Mouse (Mus musculus) frontal cortex, adult 2 months (tissue): ENCODE results near the gene Cops7a. TPM values are rescaled to one million over a fixed set of nuclear protein-coding genes. Genes with fewer than 3 reads are reported as not detected.
A peak's percentile ranks its signal among the peaks of the same experiment; 100 is the strongest.

ENCODE experiments used
- DNase-seq, 2 experiments: peaks; one replicate each; pipeline ENCODE4 v3.0.0; 2022; ENCODE audit warnings: low spot score in 1 of 2; ENCODE audit errors: extremely low spot score in 1 of 2
- polyA plus RNA-seq: library from polyadenylated mRNA; depleted of rRNA; stranded (reverse); fragments of >200 nt; gene quantifications from 2 replicates; pipeline ENCODE4 v1.2.3, GENCODE M21; 2012; rRNA removed

The Cops7a gene
- polyA plus RNA-seq: 261 and 265 TPM in 2 replicates

GRCm38 (mm10) chr6:124965088-124965719 lies at the start of gene Cops7a:
Gene Cops7a (minus strand): TSS chr6:124965538.
- DNase-seq: peak; percentile 83 to 96

- peak in 1 of 2 experiments; percentile 69 for DNase-seq
Observed at GRCm38 (mm10) chr6:125009181-125010073, 44.1 kb upstream of the Cops7a start.

- DNase-seq: no peak
Observed at GRCm38 (mm10) chr6:125009129-125009180, 43.6 kb upstream of the Cops7a start, which contains the start of gene Zfp384. Gene Zfp384 (plus strand): TSS chr6:125009145.

GRCm38 (mm10) chr6:125008586-125009128 lies 43.3 kb upstream of the Cops7a start:
- DNase-seq: peak; percentile 99

GRCm38 (mm10) chr6:125008060-125008459 lies 42.7 kb upstream of the Cops7a start:
- DNase-seq: no peak

GRCm38 (mm10) chr6:125005086-125005485 lies 39.7 kb upstream of the Cops7a start:
- DNase-seq: peak in 1 of 2 experiments; percentile 60

- DNase-seq: no peak
Observed at GRCm38 (mm10) chr6:125003706-125004105, 38.4 kb upstream of the Cops7a start.

- DNase-seq: no peak
Observed at GRCm38 (mm10) chr6:124999546-124999945, 34.2 kb upstream of the Cops7a start.

GRCm38 (mm10) chr6:124999091-124999490 lies 33.8 kb upstream of the Cops7a start:
- no peak for DNase-seq

- DNase-seq: peak; percentile 64 to 80
Observed at GRCm38 (mm10) chr6:124998066-124998465, 32.7 kb upstream of the Cops7a start.

- peak in 1 of 2 experiments; percentile 84 for DNase-seq
Observed at GRCm38 (mm10) chr6:124996551-124997501, 31.5 kb upstream of the Cops7a start, which contains the start of gene Pianp. Gene Pianp (plus strand): TSS chr6:124996694.

GRCm38 (mm10) chr6:124995831-124996403 lies 30.6 kb upstream of the Cops7a start:
- peak in 1 of 2 experiments; percentile 33 for DNase-seq

- DNase-seq: no peak
Observed at GRCm38 (mm10) chr6:124995246-124995645, 29.9 kb upstream of the Cops7a start.

- DNase-seq: peak in 1 of 2 experiments; percentile 35
Observed at GRCm38 (mm10) chr6:124993876-124994275, 28.5 kb upstream of the Cops7a start.

GRCm38 (mm10) chr6:124993365-124993764 lies 28.0 kb upstream of the Cops7a start:
- peak in 1 of 2 experiments; percentile 32 for DNase-seq

GRCm38 (mm10) chr6:124992241-124992640 lies 26.9 kb upstream of the Cops7a start:
- DNase-seq: no peak

GRCm38 (mm10) chr6:124967766-124968165 lies 2.4 kb upstream of the Cops7a start:
- peak in 1 of 2 experiments; percentile 62 for DNase-seq

- no peak for DNase-seq
Observed at GRCm38 (mm10) chr6:124966466-124967118, 1.3 kb upstream of the Cops7a start.

- no peak for DNase-seq
Observed at GRCm38 (mm10) chr6:124965747-124966146, 409 bp upstream of the Cops7a start.

GRCm38 (mm10) chr6:124964638-124965037 lies 700 bp downstream of the Cops7a start:
- DNase-seq: no peak
